Mouse (Mus musculus) liver, adult 2 months (tissue): Measurements from ENCODE around the gene Plppr1. TPM values are rescaled to one million over a fixed set of nuclear protein-coding genes. Genes with fewer than 3 reads are reported as not detected.

Experiments used
- DNase-seq: peaks from one replicate; pipeline ENCODE4 v3.0.0-alpha.2; 2011; ENCODE audit warnings: low read depth, low spot score; ENCODE audit errors: extremely low read depth
- H3K27ac ChIP-seq: fragments of 200-500 bp; replicated peaks from 2 replicates; pipeline ENCODE4 v1.5.1; 2012; ENCODE audit warnings: low read depth, mild to moderate bottlenecking, control low read depth, inconsistent platforms, low read length; ENCODE audit not compliant: insufficient read depth
- H3K27me3 ChIP-seq: fragments of 200-500 bp; 2 replicates; pipeline ENCODE4 v1.6.1; 2012; ENCODE audit warnings: mild to moderate bottlenecking, moderate library complexity, low read length, inconsistent platforms; ENCODE audit not compliant: control insufficient read depth, insufficient read depth
- H3K36me3 ChIP-seq: fragments of 200-500 bp; 2 replicates; pipeline ENCODE4 v1.6.1; 2012; ENCODE audit warnings: low read length, inconsistent platforms; ENCODE audit not compliant: control insufficient read depth, insufficient read depth
- H3K4me1 ChIP-seq: fragments of 200-500 bp; 2 replicates; pipeline ENCODE4 v1.6.1; 2011; ENCODE audit warnings: low read length; ENCODE audit not compliant: control insufficient read depth, insufficient read depth
- H3K4me3 ChIP-seq: fragments of 200-500 bp; 2 replicates; pipeline ENCODE4 v1.5.1; 2011; ENCODE audit warnings: low read depth, mild to moderate bottlenecking, control low read depth, low read length, moderate library complexity; ENCODE audit not compliant: insufficient read depth
- H3K79me2 ChIP-seq: fragments of 200-500 bp; 2 replicates; pipeline ENCODE4 v1.6.1; 2012; ENCODE audit warnings: inconsistent platforms, mild to moderate bottlenecking, low read length, moderate library complexity; ENCODE audit not compliant: control insufficient read depth, insufficient read depth
- H3K9ac ChIP-seq: fragments of 200-500 bp; 2 replicates; pipeline ENCODE4 v1.6.1; 2012; ENCODE audit warnings: low read depth, mild to moderate bottlenecking, control low read depth, inconsistent platforms, low read length
- CTCF ChIP-seq: fragments of 200-500 bp; IDR thresholded peaks from 2 replicates; pipeline ENCODE4 v1.5.1; 2011; ENCODE audit warnings: low read depth, low read length, control low read depth
- POLR2A ChIP-seq: fragments of 200-500 bp; IDR thresholded peaks from 2 replicates; pipeline ENCODE4 v1.6.1; 2011; ENCODE audit warnings: low read length, control low read depth; ENCODE audit not compliant: insufficient read depth; ENCODE audit errors: extremely low read depth
- WGBS: fragments of 180-500 bp; shearing (Covaris S2); methylation state at CpG from one replicate; pipeline ENCODE4 v1.1.7; 2018; 5-methylcytosine and 5-hydroxymethylcytosine counted together
- polyA plus RNA-seq: library from polyadenylated mRNA; depleted of rRNA; stranded (reverse); fragments of >200 nt; gene quantifications from 2 replicates; pipeline ENCODE4 v1.2.3, GENCODE M21; 2012; rRNA removed
- total RNA-seq: library from RNA; depleted of rRNA; stranded (reverse); fragments of >200 nt; gene quantifications from 2 replicates; pipeline ENCODE4 v1.2.3, GENCODE M21; 2014; rRNA removed

The Plppr1 gene
- total RNA-seq (under 0.01 and 0.34 TPM in 2 replicates), polyA plus RNA-seq (0.11 TPM in 1 of 2 replicates, not detected in the other)

DNA sequence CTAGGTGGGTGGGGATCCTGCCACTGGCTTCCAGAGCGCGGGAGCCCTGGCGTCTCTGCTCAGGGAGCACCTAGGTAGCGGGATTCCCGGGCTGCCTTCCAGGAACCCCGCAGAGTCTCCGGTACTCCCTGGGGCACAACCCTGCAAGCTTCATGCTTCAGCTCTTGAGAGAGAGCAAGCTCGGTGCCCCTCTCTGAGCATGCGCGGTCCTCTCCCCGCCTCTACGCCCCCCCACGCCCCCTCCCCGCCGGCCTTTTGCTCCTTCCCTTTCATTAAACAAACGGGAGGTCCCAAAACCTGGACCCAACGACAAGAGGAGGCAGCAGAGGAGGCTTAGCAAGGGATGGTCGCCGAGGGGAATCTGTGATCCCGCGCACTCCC lies at the start of gene Plppr1:
Gene Plppr1 (plus strand): TSS at position 253 of the 381 bp plus-strand sequence.
- 0 out of 2 replicates have a peak, but pooled peaks cover 3% of the 10 kb centered on the region for H3K27me3 ChIP-seq
- H3K4me3 ChIP-seq: peak within 1 kb of the TSS; percentile 51; the same call in 1 of the 2 replicates
- TF ChIP-seq CTCF (no peak), POLR2A (no peak)
- 0 out of 2 replicates have a peak, but pooled peaks cover 4% of the 10 kb centered on the region for H3K4me1 ChIP-seq
- DNase-seq: no peak
- H3K9ac ChIP-seq: peak within 1 kb of the TSS; percentile 23; the same call in 1 of the 2 replicates
- under 1% methylated on average over 21 of the region's 21 CpGs for WGBS
- no peak within 1 kb of the TSS for H3K27ac ChIP-seq
- H3K36me3 ChIP-seq: no peaks in the 10 kb centered on the region
- no peaks in the 10 kb centered on the region for H3K79me2 ChIP-seq

DNA sequence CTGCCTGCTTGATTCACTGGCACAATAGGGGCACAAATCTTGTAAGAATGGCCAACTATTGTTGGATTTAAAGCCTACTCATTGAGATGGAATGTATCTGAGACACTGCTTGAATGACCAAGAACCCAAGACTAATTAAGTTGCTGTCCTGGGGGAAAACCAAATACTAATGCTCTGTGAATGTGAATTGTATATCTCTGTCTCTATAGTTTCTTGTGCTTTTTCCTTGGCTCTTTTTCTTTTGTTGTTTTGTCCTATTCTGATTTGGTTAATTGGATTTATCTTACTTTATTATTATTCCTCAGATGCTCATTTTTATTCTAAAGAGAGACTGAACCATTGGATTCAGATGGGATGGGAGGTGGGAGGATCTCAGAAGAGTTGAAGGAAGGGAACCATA lies 42.4 kb upstream of the Plppr1 start:
- no peak for DNase-seq
- Histone ChIP-seq H3K27ac (no peak overlapping the region), H3K27me3 (no peaks in the 10 kb centered on the region), H3K79me2 (no peaks in the 10 kb centered on the region), H3K9ac (no peak overlapping the region), H3K4me3 (no peak overlapping the region), H3K36me3 (no peaks in the 10 kb centered on the region), H3K4me1 (no peaks in the 10 kb centered on the region)
- no peak for TF ChIP-seq CTCF
- TF ChIP-seq POLR2A: no peak

DNA sequence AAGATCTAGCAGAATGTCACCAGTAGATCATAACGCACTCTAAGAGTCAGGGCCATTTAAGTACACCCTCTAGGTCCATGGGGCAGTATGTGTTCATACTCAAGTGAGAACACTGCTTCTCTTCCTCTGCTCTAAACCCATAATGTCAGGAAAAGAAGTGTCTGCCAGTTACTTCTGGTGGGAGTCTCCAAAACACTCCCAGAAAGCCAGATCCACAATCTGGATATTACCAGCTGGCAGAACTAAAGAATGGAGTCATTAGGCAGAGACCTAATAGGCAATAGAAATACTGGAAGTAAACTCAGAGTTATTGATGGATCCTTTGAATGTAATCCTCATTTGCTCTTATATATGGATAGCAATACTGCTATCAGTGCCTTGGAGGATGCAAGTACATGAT lies 35.9 kb upstream of the Plppr1 start:
- Histone ChIP-seq H3K4me1 (no peaks in the 10 kb centered on the region), H3K27ac (no peak overlapping the region), H3K79me2 (no peaks in the 10 kb centered on the region), H3K4me3 (no peak overlapping the region), H3K9ac (no peak overlapping the region), H3K36me3 (no peaks in the 10 kb centered on the region), H3K27me3 (no peaks in the 10 kb centered on the region)
- 88% methylated on average over 1 of the region's 1 CpGs for WGBS
- DNase-seq: no peak
- TF ChIP-seq POLR2A (no peak), CTCF (no peak)

DNA sequence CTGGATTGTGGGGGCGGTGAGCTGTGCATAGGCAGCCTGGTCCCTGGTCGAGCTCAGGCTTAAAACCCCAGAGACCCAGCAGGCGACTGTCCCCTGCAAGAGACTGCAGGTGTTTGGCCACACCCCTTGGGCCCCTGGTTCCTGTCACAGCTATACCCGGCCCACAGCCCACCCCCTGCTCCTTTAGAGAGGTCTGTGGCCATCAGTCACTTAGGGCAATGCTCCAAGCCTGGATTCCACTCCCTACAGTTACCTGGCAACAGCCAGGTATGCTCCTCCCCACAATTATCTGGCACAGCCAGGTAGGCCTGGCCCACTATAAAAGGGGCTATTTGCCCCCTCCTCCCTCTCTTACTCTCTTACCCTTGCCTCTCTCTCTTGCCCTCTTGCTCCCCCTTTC lies 20.8 kb upstream of the Plppr1 start:
- no peak overlapping the region for H3K9ac ChIP-seq
- no peaks in the 10 kb centered on the region for H3K36me3 ChIP-seq
- DNase-seq: no peak
- 69% methylated on average over 4 of the region's 4 CpGs for WGBS
- peaks cover 6% of the 10 kb centered on the region for H3K4me1 ChIP-seq
- H3K27ac ChIP-seq: no peak overlapping the region
- H3K4me3 ChIP-seq: no peak overlapping the region
- no peaks in the 10 kb centered on the region for H3K79me2 ChIP-seq
- no peaks in the 10 kb centered on the region for H3K27me3 ChIP-seq
- TF ChIP-seq CTCF (no peak), POLR2A (no peak)

DNA sequence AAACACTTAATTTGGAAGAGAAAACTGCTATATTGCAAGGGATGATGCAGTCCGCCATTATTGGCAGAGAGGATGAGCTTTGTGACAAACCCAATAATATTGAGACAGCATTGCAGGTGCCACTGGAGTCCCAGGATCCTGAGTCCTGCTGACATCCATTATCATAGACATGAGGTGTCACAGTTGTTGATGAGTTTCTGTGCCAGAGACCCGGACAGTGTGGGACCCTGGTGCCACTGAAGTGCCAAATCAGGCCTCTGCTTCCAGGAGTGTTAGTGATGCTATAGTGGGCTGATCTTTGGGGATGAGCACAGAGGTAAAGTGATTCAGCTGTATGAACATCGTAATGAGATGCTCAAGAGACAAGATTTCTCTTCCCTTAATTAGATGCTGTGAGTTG lies 19.2 kb upstream of the Plppr1 start:
- peaks cover 6% of the 10 kb centered on the region for H3K4me1 ChIP-seq
- H3K79me2 ChIP-seq: no peaks in the 10 kb centered on the region
- H3K27ac ChIP-seq: no peak overlapping the region
- no peak overlapping the region for H3K4me3 ChIP-seq
- TF ChIP-seq POLR2A (no peak), CTCF (no peak)
- H3K27me3 ChIP-seq: no peaks in the 10 kb centered on the region
- no peak overlapping the region for H3K9ac ChIP-seq
- WGBS: 91% methylated on average over 3 of the region's 3 CpGs
- H3K36me3 ChIP-seq: no peaks in the 10 kb centered on the region
- no peak for DNase-seq

DNA sequence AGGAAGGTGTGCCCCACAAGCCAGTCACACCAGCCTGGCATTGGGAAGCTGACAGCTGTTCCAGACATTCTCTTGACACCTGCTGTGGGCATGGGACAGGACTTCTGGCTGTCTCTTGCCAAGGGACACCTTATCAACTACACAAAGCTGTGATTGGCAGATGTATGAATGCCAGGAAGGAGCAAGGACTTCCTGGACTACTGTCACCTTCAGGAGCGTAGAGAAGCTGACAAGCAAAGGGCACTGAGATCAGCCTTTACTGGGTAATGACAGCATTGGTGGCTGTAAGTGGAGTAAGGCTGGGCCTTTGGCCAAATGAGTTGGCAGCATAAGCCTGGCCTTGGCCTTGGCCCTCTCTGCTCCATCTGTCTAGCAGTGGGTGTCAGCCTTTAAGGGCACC lies 17.4 kb upstream of the Plppr1 start:
- Histone ChIP-seq H3K4me1 (peaks cover 6% of the 10 kb centered on the region), H3K9ac (no peak overlapping the region), H3K36me3 (no peaks in the 10 kb centered on the region), H3K27ac (no peak overlapping the region), H3K27me3 (no peaks in the 10 kb centered on the region), H3K79me2 (no peaks in the 10 kb centered on the region), H3K4me3 (no peak overlapping the region)
- peak; percentile 72 for DNase-seq
- TF ChIP-seq POLR2A: no peak
- no peak for TF ChIP-seq CTCF
- 3% methylated on average over 1 of the region's 1 CpGs for WGBS
